Mouse (Mus musculus) limb, embryonic 13.5 days (tissue): Measurements from ENCODE around the gene Cfap77. TPM values are rescaled to one million over a fixed set of nuclear protein-coding genes. Genes with fewer than 3 reads are reported as not detected.
"Not testable (repeated sequence)": the region's sequence is repeated elsewhere in the genome, so short reads cannot be mapped to it uniquely, and the experiment has no call there.

ENCODE experiments used
- ATAC-seq: fragments of 200-750 bp; cut with Nextera tagmentation; 2 replicates; pipeline ENCODE4 v1.8.0; 2017; ENCODE audit warnings: low read depth, moderate number of reproducible peaks, moderate TSS enrichment; ENCODE audit not compliant: low FRiP score
- H3K27ac ChIP-seq: fragments of 300-500 bp; sonication (generic); 2 replicates; pipeline ENCODE4 v1.5.1; 2015; ENCODE audit warnings: inconsistent platforms, mild to moderate bottlenecking, moderate library complexity
- H3K27me3 ChIP-seq: fragments of 300-500 bp; sonication (generic); 2 replicates; pipeline ENCODE4 v1.6.1; 2015; ENCODE audit warnings: mild to moderate bottlenecking, inconsistent platforms
- H3K36me3 ChIP-seq: fragments of 300-500 bp; sonication (generic); 2 replicates; pipeline ENCODE4 v1.6.1; 2015; ENCODE audit warnings: inconsistent platforms, mild to moderate bottlenecking, moderate library complexity
- H3K4me1 ChIP-seq: fragments of 300-500 bp; sonication (generic); 2 replicates; pipeline ENCODE4 v1.6.1; 2015; ENCODE audit warnings: inconsistent platforms
- H3K4me2 ChIP-seq: fragments of 300-500 bp; sonication (generic); replicated peaks from 2 replicates; pipeline ENCODE4 v1.6.1; 2015; ENCODE audit warnings: inconsistent platforms, mild to moderate bottlenecking, moderate library complexity
- H3K4me3 ChIP-seq: fragments of 300-500 bp; sonication (generic); 2 replicates; pipeline ENCODE4 v1.5.1; 2015; ENCODE audit warnings: moderate library complexity, mild to moderate bottlenecking, inconsistent platforms
- H3K9ac ChIP-seq: fragments of 300-500 bp; sonication (generic); 2 replicates; pipeline ENCODE4 v1.6.1; 2015; ENCODE audit warnings: mild to moderate bottlenecking, inconsistent platforms
- H3K9me3 ChIP-seq: fragments of 300-500 bp; sonication (generic); 2 replicates; pipeline ENCODE4 v1.6.1; 2016; ENCODE audit warnings: inconsistent platforms
- WGBS: fragments of 180-500 bp; shearing (Covaris S2); methylation state at CpG from one replicate; pipeline ENCODE4 v1.1.7; 2015; 5-methylcytosine and 5-hydroxymethylcytosine counted together
- polyA plus RNA-seq: library from polyadenylated mRNA; unstranded; fragments of >200 nt; fragmentation: Nextera tagmentation; extraction: Ambion mirVana; gene quantifications from 2 replicates; pipeline ENCODE4 v1.2.1, GENCODE M21; 2015

The Cfap77 gene
- polyA plus RNA-seq: 0.24 and 0.65 TPM in 2 replicates

GRCm38 (mm10) chr2:29054991-29055390 lies at the start of gene Cfap77:
Gene Cfap77, minus strand, starts transcription at chr2:29055066.
- H3K4me1 ChIP-seq: peaks cover 16% of the 10 kb centered on the region
- peaks cover 54% of the 10 kb centered on the region for H3K27me3 ChIP-seq
- H3K27ac ChIP-seq: no peak within 1 kb of the TSS
- peak within 1 kb of the TSS; percentile 76 for H3K4me2 ChIP-seq
- H3K36me3 ChIP-seq: no peaks in the 10 kb centered on the region
- no peaks in the 10 kb centered on the region for H3K9me3 ChIP-seq
- peak within 1 kb of the TSS; percentile 52 for H3K4me3 ChIP-seq
- under 1% methylated on average over 25 of the region's 25 CpGs for WGBS
- ATAC-seq: 0 out of 2 replicates have a peak, but pooled peaks have one; percentile 52
- H3K9ac ChIP-seq: peak within 1 kb of the TSS; percentile 74

- H3K4me2 ChIP-seq, ATAC-seq, H3K4me1 ChIP-seq, H3K27ac ChIP-seq, H3K9me3 ChIP-seq, H3K4me3 ChIP-seq, H3K9ac ChIP-seq, H3K36me3 ChIP-seq, H3K27me3 ChIP-seq: not testable (repeated sequence)
- WGBS: 88% methylated on average over 9 of the region's 10 CpGs
Observed at GRCm38 (mm10) chr2:29102416-29103377, 47.8 kb upstream of the Cfap77 start.

GRCm38 (mm10) chr2:29100822-29101534 lies 46.1 kb upstream of the Cfap77 start:
- peaks cover 8% of the 10 kb centered on the region; the same call in 1 of the 2 replicates for H3K4me1 ChIP-seq
- no peaks in the 10 kb centered on the region for H3K36me3 ChIP-seq
- H3K4me3 ChIP-seq: no peak overlapping the region
- no peak overlapping the region for H3K4me2 ChIP-seq
- no peak overlapping the region for H3K9ac ChIP-seq
- no peaks in the 10 kb centered on the region for H3K27me3 ChIP-seq
- no peak for ATAC-seq
- H3K27ac ChIP-seq: no peak overlapping the region
- 72% methylated on average over 7 of the region's 7 CpGs for WGBS
- no peaks in the 10 kb centered on the region for H3K9me3 ChIP-seq

- H3K4me3 ChIP-seq: no peak overlapping the region
- H3K9ac ChIP-seq: no peak overlapping the region
- H3K27ac ChIP-seq: no peak overlapping the region
- H3K9me3 ChIP-seq: no peaks in the 10 kb centered on the region
- no peak overlapping the region for H3K4me2 ChIP-seq
- no peaks in the 10 kb centered on the region for H3K27me3 ChIP-seq
- no peak for ATAC-seq
- WGBS: 91% methylated on average over 14 of the region's 14 CpGs
- H3K4me1 ChIP-seq: peaks cover 8% of the 10 kb centered on the region; the same call in 1 of the 2 replicates
- H3K36me3 ChIP-seq: no peaks in the 10 kb centered on the region
Observed at GRCm38 (mm10) chr2:29099646-29100045, 44.8 kb upstream of the Cfap77 start.

GRCm38 (mm10) chr2:29098786-29099185 lies 43.9 kb upstream of the Cfap77 start:
- no peaks in the 10 kb centered on the region for H3K27me3 ChIP-seq
- ATAC-seq: no peak
- H3K4me2 ChIP-seq: no peak overlapping the region
- no peak overlapping the region for H3K4me3 ChIP-seq
- no peak overlapping the region for H3K9ac ChIP-seq
- H3K36me3 ChIP-seq: no peaks in the 10 kb centered on the region
- H3K4me1 ChIP-seq: peaks cover 8% of the 10 kb centered on the region; the same call in 1 of the 2 replicates
- H3K9me3 ChIP-seq: no peaks in the 10 kb centered on the region
- WGBS: 49% methylated on average over 8 of the region's 8 CpGs
- H3K27ac ChIP-seq: no peak overlapping the region

- WGBS: 97% methylated on average over 5 of the region's 5 CpGs
- H3K27ac ChIP-seq, H3K9ac ChIP-seq, H3K4me3 ChIP-seq, H3K27me3 ChIP-seq, H3K9me3 ChIP-seq, ATAC-seq, H3K4me1 ChIP-seq, H3K4me2 ChIP-seq, H3K36me3 ChIP-seq: not testable (repeated sequence)
Observed at GRCm38 (mm10) chr2:29097955-29098354, 43.1 kb upstream of the Cfap77 start.

GRCm38 (mm10) chr2:29097465-29097864 lies 42.6 kb upstream of the Cfap77 start:
- Histone ChIP-seq H3K9ac (no peak overlapping the region), H3K4me3 (no peak overlapping the region), H3K4me1 (peaks cover 8% of the 10 kb centered on the region; the same call in 1 of the 2 replicates), H3K36me3 (no peaks in the 10 kb centered on the region), H3K9me3 (no peaks in the 10 kb centered on the region), H3K27ac (no peak overlapping the region), H3K27me3 (no peaks in the 10 kb centered on the region), H3K4me2 (no peak overlapping the region)
- ATAC-seq: no peak
- 85% methylated on average over 3 of the region's 3 CpGs for WGBS

- Histone ChIP-seq H3K4me1 (peaks cover 8% of the 10 kb centered on the region; the same call in 1 of the 2 replicates), H3K36me3 (no peaks in the 10 kb centered on the region), H3K27me3 (no peaks in the 10 kb centered on the region), H3K9ac (no peak overlapping the region), H3K9me3 (no peaks in the 10 kb centered on the region), H3K4me3 (no peak overlapping the region), H3K27ac (no peak overlapping the region), H3K4me2 (no peak overlapping the region)
- 71% methylated on average over 4 of the region's 4 CpGs for WGBS
- ATAC-seq: no peak
Observed at GRCm38 (mm10) chr2:29096751-29097150, 41.9 kb upstream of the Cfap77 start.

- Histone ChIP-seq H3K4me3 (no peak overlapping the region), H3K9ac (no peak overlapping the region), H3K36me3 (no peaks in the 10 kb centered on the region), H3K4me1 (peaks cover 7% of the 10 kb centered on the region; the same call in 1 of the 2 replicates), H3K27ac (no peak overlapping the region), H3K27me3 (no peaks in the 10 kb centered on the region), H3K9me3 (no peaks in the 10 kb centered on the region), H3K4me2 (no peak overlapping the region)
- ATAC-seq: no peak
- WGBS: 87% methylated on average over 8 of the region's 8 CpGs
Observed at GRCm38 (mm10) chr2:29095674-29096073, 40.8 kb upstream of the Cfap77 start.

- H3K27ac ChIP-seq, H3K4me3 ChIP-seq, H3K9ac ChIP-seq, H3K27me3 ChIP-seq, ATAC-seq, H3K4me2 ChIP-seq, H3K4me1 ChIP-seq, H3K9me3 ChIP-seq: not testable (repeated sequence)
- H3K36me3 ChIP-seq: peaks cover 27% of the 10 kb centered on the region
- WGBS: 86% methylated on average over 6 of the region's 6 CpGs
Observed at GRCm38 (mm10) chr2:29089276-29089675, 34.4 kb upstream of the Cfap77 start.

GRCm38 (mm10) chr2:29086026-29086425 lies 31.2 kb upstream of the Cfap77 start:
- Histone ChIP-seq H3K27ac (no peak overlapping the region), H3K9me3 (no peaks in the 10 kb centered on the region), H3K36me3 (peaks cover 58% of the 10 kb centered on the region), H3K4me2 (no peak overlapping the region), H3K27me3 (no peaks in the 10 kb centered on the region), H3K4me3 (no peak overlapping the region), H3K9ac (no peak overlapping the region), H3K4me1 (no peaks in the 10 kb centered on the region)
- ATAC-seq: no peak
- WGBS: 95% methylated on average over 7 of the region's 7 CpGs

GRCm38 (mm10) chr2:29081965-29082364 lies 27.1 kb upstream of the Cfap77 start:
- no peak for ATAC-seq
- H3K4me3 ChIP-seq: no peak overlapping the region
- no peaks in the 10 kb centered on the region for H3K4me1 ChIP-seq
- WGBS: 68% methylated on average over 3 of the region's 3 CpGs
- H3K27ac ChIP-seq: no peak overlapping the region
- no peak overlapping the region for H3K9ac ChIP-seq
- no peak overlapping the region for H3K4me2 ChIP-seq
- no peaks in the 10 kb centered on the region for H3K27me3 ChIP-seq
- no peaks in the 10 kb centered on the region for H3K9me3 ChIP-seq
- peaks cover 90% of the 10 kb centered on the region for H3K36me3 ChIP-seq
